Mouse (Mus musculus) Muller cell, postnatal 12 days (primary cell): ENCODE results near the gene Hist2h2be.
"Not testable (repeated sequence)": the region's sequence is repeated elsewhere in the genome, so short reads cannot be mapped to it uniquely, and the experiment has no call there.

Source experiments
- DNase-seq: peaks from one replicate; pipeline ENCODE4 v3.0.0-alpha.2; 2015; ENCODE audit errors: inconsistent ontology term

The Hist2h2be gene

DNA sequence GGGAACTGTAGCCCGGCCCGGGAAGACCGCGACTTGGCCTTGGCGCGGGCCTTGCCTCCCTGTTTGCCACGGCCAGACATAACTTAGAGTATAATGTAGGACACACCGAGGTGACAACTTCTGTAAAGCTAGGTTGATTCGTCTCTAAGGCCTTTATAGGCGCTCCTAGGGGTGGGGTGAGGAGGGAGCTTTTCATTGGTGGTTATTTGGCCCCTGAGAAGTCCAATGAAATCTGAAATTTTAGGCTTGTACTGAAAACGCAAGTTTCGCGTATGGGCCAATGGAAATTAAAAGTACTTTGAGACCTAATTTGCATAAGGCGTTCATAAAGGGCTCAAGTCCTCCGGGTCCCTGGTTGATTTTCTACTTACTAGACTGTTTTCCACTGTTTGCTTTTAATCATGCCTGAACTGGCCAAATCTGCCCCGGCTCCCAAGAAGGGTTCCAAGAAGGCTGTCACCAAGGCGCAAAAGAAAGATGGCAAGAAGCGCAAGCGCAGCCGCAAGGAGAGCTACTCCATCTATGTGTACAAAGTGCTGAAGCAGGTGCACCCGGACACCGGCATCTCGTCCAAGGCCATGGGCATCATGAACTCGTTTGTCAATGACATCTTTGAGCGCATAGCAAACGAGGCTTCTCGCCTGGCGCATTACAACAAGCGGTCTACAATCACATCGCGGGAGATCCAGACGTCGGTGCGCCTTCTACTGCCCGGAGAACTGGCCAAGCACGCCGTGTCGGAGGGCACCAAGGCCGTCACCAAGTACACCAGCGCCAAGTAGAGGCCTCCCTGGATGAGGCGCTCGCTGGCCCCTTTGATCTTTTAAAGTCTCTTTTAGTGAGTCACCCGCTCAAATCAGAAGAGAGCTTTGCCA, at the start of gene Hist2h2be, which contains the start of gene Hist2h2ac:
Hist2h2be (plus strand) TSS at position 355 of the 875 bp plus-strand sequence.
Hist2h2ac (minus strand) TSS at position 116 of the 875 bp plus-strand sequence.
- peak; percentile 98 for DNase-seq

DNA sequence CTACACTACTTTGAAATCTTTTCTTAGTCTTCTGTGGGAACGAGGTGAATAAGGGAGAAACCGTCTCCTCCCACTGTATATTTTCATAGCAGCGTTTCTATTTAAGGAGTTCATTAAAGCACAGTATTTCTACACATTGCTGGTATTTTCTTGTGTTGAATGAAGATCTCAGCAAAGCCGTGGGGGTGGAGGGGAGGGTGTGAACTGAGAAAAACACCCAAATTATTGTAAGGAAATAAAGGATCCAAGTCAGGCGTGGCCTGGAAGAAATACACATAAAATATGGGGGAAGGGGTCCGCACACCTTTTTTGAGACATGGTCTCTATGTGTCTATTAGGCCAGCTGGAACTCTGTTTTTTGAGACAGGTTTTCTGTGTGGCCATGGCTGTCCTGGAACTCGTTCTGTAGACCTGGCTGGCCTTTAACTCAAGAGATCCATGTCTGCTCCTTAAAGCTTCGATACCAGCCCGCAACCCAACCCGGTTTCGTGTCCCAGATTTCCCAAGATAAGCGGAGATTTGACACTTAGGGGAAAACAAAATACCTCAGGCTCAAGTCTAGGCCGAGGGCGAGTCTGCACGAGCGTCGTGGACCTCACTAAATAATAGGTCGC, 49.2 kb upstream of the Hist2h2be start:
- DNase-seq: no peak

DNA sequence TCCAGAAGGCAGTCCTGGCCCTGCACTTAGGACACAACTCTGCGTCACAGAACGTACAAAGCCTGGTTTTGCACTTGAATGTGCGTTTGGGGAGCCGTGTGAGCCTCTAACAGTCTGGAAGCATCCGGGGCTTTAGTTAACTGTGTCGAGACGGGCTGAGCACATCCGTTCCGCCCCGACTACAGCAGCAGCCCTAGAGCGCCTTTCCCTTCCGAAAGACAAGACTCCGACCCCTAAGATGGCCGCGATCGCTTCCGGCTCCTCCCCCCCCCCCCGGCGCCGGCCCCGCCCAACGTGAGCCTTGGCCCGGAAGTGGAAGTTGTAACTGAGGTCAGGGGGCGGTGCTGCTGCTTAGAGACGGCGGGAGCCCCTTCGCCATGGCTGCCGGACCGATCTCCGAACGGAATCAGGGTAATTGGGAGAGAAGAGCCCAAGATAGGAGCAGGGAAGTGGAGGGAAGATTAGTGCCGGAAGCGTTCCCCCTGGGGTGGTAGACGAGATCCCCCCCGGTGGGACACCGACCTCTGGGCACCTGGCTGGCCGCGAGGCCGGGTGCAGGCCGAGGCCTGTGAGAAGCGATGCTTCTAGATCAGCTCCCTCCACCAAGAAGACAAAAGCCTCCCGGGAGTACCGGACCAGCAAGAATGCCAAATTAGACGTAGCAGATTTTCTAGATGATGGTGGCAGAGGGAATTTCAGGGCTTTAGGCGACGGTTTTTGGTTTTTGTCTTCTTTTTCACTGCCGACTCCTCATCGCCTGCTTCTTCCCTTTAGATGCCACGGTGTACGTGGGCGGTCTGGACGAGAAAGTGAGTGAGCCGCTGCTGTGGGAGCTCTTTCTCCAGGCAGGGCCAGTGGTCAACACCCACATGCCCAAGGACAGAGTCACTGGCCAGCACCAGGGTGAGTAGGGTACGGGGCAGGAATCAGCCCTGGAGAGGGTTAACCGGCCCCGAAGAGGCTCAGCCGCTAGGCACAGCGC, 48.4 kb upstream of the Hist2h2be start, which contains the start of gene Sf3b4:
Sf3b4 (plus strand) TSS at position 136 of the 982 bp plus-strand sequence.
- DNase-seq: peak; percentile 96

DNA sequence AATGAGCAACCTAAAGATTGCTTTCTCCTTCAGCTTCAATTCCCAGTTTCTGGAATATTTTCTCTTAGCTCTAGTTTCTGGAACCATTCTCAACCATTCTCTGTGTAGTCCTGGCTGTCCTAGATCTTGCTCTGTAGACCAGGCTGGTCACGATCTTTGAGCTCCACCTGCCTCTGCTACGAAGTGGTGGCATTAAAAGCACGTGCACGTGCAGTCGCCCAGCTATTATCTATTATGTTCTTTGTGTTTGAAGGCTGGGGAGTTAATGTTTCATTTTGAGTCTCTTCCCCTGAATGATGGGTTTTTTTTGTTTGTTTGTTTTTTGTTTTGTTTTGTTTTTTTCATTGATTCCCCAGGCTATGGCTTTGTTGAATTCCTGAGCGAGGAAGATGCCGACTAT, 47.7 kb upstream of the Hist2h2be start:
- DNase-seq: no peak

DNA sequence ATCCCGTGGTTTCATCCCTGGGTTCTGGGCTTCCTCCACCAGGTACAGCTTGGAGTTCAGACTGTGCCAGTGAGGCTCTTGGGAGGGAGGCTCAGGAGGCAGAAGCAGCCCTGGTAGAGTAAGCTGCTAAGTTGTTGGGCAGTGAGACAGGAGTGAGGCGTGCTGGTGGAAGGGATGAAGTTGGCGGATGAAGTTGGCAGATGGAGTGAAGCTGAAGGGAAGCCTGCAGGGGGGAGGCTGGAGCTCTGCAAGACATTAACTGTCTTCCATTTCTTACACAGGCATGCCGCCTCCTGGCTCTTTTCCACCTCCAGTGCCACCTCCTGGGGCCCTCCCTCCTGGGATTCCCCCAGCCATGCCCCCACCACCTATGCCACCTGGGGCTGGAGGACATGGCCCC, 46.9 kb upstream of the Hist2h2be start:
- DNase-seq: not testable (repeated sequence)

DNA sequence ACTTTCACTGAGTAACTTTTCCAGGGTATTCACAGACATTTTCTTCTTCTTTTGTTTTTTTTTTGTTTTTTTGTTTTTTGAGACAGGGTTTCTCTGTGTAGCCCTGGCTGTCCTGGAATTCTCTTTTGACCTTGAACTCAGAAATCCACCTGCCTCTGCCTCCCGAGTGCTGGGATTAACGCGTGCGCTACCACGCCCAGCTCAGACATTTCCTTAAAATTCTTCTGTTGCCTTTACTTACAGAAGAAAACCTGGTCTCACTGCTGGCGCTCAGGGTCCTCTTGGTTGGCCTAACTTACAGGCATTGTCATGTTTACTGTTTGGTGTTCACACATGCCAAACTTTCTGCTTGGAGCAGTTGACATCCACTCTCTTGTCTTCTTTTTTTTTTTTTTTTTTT, 45.7 kb upstream of the Hist2h2be start:
- no peak for DNase-seq

DNA sequence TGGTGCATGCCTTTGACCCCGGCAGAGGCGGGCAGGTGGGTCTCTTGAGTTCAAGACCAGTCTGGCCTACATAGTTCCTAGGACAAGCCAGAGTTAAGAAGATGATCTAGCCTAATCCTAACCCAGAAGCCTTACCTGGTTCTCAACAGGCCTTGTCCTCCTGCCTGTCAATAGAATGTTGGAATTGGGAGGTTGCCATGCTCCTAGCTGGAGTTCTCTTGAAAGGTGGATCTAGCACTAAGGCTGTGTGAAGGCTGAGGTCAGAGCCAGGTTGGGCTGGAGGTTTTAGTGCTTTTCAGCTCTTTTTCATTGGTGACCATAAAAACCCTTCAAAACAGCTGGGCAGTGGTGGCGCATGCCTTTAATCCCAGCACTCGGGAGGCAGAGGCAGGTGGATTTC, 42.5 kb upstream of the Hist2h2be start:
- no peak for DNase-seq

DNA sequence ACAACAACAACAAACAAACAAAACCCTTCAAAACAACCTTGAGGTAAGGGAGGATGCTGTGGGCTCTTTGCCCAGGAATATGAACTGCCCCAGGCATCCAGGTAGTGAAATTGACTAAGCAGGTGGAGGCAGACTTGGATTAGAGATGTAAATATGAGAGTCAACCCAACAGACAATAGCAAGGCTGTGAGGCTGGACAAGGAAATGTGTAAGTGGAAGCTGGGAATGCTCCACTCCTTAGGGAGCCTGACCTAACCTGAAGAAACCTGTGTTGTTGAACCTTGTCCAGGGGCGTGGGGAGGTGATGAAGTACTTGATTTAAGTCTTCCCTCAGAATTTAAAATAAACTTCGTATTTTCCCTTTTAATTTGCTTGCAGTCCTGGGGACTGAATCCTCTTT, 42.0 kb upstream of the Hist2h2be start:
- no peak for DNase-seq

DNA sequence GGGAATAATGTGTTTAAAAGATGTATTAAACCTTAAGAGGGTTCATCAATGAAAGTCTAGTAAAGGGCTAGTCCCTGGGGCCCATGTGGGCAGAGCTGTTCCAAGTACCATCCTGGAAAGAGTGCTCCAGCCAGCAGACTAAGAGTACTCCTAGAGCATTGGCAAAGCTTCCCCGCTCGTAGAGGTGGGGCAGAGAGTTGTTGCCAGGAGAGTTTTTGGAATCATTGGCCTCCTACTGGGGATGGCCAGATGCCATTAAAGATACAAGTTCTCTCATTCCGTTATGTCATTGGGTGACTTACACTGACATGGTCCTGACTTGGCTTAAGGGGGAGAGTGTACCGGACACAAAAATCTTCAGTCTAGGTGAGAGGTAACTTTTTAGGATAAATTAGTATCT, 41.4 kb upstream of the Hist2h2be start:
- no peak for DNase-seq

DNA sequence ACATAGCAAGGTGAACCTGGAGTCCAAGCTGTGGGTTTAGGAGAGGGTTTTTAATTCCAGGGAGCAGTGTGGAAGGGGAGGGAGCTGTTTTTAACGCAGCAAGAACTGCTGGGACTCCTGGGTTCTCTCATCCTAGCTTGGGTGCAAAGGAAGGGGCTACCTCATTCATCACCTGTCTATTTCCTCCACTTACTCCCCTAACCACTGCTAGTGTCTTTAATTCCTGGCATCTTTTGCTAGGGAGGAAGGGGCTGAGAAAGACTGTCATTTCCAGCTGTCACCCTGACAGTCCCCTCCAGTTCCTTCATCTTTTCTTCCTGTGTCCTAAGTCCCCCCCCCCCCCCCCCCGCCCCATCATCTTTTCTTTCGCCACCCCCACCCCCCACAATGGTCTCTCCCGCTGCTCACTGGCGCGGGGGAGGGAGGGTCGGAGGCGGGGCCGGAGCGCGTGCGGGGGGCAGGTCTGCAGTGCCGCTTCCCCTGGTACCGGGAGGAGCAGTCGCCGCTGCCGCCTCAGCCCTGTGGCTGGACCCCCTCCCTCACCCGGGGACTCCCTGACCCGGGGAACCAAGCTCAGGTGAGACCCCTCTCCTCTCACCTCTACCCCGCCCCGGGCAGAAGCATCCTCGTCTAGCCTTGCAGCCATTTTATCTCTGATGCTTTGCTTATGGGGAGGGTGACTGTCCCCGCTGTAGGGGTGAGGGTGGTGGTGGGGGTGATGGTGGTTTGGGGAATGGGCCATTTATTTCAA, 40.0 kb upstream of the Hist2h2be start, which contains the start of gene Sv2a:
Sv2a (plus strand) TSS at position 425 of the 751 bp plus-strand sequence.
- DNase-seq: peak; percentile 64

DNA sequence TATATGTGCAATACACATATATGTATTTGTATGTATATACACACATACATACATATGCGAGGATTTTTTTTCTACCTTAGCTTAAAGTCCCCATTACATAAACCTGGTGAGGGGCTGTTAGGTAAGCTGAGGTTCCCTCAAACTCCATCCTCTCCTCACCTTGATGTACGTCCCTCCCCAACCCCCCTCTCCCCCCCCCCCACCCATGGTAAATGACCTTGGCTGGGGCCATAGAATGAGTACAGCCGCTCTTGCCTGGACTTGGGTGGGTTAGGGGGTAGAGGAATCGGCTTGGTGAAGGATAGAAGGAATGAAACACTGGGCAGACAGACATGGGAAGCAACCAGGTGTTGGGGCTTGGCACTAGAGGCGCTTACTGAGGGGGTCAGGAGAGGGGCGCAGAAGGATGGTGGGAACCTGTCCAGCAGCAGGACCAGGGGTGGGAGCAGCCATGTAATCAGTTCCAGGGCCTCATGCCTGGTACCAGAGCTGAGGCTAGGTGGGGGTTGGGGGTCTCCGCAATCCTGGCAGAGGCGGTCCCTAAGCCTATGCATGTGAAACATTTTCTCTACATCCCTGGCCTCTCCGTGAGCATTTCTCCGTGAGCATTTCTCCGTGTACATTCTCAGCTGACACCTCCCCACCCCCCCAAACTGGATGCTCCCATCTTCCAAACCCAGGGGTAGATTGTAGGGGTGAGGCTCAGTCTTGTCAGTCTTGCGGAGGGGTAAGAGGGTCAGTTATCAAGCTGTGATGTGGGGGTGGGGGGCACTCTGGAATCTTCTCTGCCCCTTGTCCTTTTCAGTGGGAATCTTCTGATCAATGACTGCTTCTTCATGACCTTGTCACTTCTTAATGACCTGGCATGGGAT, 39.2 kb upstream of the Hist2h2be start:
- DNase-seq: no peak

DNA sequence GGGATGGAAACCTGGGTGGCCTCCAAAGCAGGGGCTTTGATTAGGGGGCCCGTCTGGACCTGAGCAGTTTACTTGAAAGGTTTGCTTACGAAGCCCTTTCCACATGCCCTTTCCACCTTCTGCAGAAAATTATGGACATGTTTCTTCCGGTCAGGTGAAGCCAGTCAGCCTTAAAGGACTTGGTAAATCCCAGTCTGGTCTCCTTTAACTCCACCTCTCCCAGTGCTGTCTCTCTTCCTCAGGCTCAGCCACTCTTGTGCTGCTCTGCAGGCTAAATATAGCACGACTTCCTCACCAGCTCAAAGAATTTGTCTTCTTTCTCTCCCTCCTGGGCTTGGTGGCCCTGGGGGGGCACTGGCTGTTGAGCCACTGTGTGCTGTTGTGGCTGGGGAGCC, 38.5 kb upstream of the Hist2h2be start:
- DNase-seq: no peak

DNA sequence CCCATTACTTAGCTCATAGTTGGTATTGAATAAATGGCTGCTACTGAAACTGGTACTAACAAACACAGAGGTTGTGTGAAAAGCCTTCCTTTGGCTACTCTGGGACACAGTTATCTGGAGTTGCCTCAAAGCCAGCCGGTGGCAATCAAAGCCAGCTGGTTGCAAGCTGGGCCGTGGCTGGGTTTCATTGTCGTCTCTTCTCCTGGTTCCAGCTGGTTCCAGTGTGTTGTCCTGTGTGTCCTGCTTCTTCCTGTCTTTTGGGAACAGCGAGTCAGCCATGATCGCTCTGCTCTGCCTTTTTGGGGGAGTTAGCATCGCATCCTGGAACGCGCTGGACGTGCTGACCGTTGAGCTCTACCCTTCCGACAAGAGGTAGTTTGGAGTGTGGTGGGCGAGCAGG, 27.9 kb upstream of the Hist2h2be start:
- DNase-seq: no peak

DNA sequence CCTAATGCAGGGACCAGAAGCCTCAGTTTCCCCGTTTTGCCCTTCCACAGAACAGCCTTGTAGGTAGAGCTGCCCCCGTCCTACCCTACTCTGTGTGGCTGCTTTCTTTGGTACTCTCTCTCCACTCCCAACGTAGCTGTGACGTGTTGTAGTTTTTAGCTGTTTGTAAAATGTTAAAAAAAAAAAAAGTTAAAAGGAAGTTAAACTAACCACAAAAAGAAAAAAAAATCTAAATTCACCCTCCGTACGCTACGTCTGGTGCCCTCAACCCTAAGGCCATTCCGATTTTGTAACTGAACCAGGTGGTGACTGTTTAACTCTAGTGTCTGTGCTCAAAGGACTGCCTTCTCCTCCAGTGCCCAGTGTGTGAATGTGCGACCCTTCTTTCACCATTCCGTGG, 26.0 kb upstream of the Hist2h2be start:
- no peak for DNase-seq

DNA sequence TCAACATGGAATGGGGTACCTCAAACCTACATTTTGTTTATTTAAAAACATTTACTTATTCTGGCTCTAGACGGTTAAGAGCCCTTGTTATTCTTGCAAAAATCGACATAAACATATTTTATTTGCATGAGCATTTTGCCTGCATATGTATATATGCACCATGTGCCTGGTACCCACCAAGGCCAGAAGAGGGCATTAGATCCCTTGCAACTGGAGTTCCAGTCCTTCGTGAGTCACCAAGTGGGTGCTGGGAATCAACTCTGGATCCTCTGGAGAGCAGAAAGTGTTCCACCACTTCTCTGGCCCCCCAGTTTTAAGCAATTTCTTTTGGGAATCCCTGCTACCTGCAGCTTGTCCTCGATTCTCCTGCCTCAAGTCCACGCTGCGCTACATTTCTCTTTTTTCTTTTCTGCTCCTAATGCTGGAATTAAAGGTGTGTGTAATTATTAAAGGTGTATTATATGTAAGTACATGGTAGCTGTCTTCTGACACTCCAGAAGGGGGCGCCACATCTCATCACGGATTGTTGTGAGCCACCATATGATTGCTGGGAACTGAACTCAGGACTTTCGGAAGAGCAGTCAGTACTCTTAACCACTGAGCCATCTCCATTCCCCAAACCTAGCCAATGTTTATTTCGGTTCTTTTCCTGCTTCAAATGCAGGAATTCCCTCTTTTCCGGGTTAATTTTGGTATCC, 25.2 kb upstream of the Hist2h2be start:
- DNase-seq: no peak

DNA sequence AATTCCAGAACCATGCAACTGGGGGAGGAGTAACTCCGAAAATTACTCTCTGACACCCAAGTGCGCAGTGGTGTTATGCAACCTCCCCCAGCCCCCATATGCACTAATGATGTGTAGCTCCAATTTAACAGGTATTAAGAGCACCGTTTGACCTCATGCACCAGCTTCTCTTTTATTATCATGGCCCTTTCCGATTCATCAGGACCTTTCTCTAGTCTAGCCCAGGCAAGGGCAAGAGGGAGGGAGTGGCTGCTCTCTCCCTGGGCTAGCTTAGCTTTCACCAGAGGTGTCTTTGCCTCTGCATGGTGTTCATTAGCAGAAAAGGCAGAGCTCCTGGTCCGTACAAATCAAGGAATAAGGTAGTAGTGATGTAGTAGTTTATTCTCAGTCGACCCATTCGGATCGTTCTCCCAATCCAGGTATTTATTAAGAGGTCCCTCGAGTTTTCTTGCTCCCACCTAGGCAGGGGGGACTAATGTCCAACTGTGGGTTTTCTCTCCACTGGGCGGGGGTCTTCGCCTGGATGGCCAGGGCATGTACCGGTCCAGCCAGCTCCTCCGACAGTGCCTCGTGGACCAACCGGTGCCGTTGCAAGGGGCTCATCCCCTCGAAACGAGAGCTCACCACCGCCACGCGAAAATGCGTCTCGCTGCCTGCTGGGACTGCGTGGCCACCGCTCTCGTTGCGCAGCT, 24.3 kb upstream of the Hist2h2be start:
- DNase-seq: no peak

DNA sequence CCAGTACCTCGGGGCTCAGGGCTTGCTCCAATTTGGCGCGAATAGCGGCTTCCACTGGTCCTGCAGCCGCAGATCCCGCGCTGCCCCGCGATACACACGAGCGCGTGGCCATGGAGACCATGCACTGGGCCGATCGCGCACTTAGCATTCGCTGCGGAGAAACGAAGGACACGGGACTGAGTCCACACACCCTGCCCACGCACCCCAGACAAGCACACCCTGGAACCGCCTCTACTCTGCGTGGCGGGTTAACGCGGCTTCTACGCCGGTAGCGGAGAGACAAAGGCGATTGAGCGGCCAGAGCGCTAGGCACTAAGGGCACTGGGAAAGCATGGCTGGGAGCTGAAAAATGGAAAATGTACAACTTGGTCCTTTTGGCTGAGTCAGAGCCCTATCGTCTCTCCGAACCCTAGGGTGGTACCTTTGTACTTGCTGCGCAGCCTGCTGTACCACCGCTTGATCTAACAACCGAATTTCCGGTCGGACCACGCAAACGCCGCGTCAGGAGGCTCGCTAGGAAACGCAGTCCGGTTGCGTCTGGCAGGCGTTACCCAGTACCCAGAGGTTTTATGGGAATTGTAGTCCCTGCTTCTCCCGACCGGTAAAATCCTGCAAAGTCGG, 23.7 kb upstream of the Hist2h2be start:
- peak; percentile 85 for DNase-seq

DNA sequence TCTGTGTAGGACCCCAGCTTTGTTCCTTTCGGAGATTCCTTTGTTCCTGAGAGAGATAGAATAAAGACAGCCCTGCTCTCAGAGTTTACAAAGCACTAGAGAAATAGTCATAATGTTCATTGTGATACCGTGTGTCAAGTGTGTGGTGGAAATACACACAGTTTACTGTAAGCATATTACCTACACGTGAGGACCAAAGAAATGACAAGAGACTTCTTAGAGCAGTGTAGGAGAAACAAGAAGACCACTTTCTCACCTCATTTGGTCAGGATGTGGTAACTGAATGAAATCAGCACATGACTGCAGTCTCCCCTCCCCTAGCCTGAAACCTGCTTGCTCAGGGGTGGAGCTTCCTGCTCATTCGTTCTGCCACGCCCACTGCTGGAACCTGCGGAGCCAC, 22.7 kb upstream of the Hist2h2be start:
- no peak for DNase-seq
